8 mouse cellular contexts compared by ENCODE assay signal in the genomic region with DNA sequence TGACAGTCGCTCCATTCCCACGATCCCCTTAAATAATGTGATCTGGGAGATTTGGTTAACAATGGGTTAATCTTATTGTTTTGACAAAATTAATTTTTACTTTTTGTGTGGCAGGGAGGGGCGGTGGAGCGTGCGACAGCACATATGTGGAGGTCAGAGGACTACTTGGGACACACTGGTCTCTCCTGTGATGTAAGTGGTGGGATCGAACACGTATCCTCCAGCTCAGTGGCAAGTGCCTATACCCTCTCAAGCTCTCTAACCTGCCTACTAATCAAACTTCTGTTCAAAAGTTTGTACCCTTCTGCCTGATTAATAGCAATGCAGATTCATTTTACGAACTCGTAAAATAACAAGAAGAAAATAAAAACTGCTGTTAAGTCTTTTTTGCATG. TPM values are rescaled to one million over a fixed set of nuclear protein-coding genes. Genes with fewer than 3 reads are reported as not detected.
DNase-seq lines count a peak whose midpoint lies in the region; ATAC-seq and TF ChIP-seq lines count a peak whose summit lies in the region.

No protein-coding gene starts in this region.

- WGBS in heart, embryonic 13.5 days, result 11% methylated on average over 9 of the region's 9 CpGs
- 11% methylated on average over 9 of the region's 9 CpGs for WGBS in forebrain, postnatal 0 days
- WGBS in liver, postnatal 0 days (ENCODE audit: insufficient replicate concordance), result 12% methylated on average over 9 of the region's 9 CpGs

- peaks cover 18% of the 10 kb centered on the region for H3K4me1 ChIP-seq in heart, embryonic 13.5 days
- peaks cover 0 to 3% of the 10 kb centered on the region in 2 experiments; a peak in 1 of 4 replicates for H3K4me1 ChIP-seq in ES-E14 (ENCODE audit: control insufficient read depth in 2 of 2, insufficient read depth in 2 of 2, low read length in 2 of 2, poor library complexity in 1 of 2)
- H3K4me1 ChIP-seq in forebrain, postnatal 0 days (ENCODE audit: insufficient read depth), result peaks cover 9% of the 10 kb centered on the region
- H3K4me1 ChIP-seq in liver, postnatal 0 days (ENCODE audit: insufficient read depth), result peaks cover 8% of the 10 kb centered on the region

- TF ChIP-seq CTCF in forebrain, postnatal 0 days (IDR thresholded peaks at IDR 0.05; ENCODE audit: low read depth), result no peak
- no peak for TF ChIP-seq CTCF in liver, postnatal 0 days (IDR thresholded peaks at IDR 0.05; ENCODE audit: low read depth)

- no peak overlapping the region for H3K27ac ChIP-seq in heart, embryonic 13.5 days (replicated peaks)
- no peak overlapping the region for H3K27ac ChIP-seq in ES-E14 (ENCODE audit: insufficient read depth, low read depth, low read length, poor library complexity, severe bottlenecking)
- H3K27ac ChIP-seq in forebrain, postnatal 0 days (ENCODE audit: low read depth, low read length), result peak overlapping the region; percentile 75
- no peak overlapping the region for H3K27ac ChIP-seq in liver, postnatal 0 days (ENCODE audit: low read depth)

- peak overlapping the region; percentile 93 for H3K9ac ChIP-seq in heart, embryonic 13.5 days
- peak overlapping the region; percentile 71 for H3K9ac ChIP-seq in ES-E14 (ENCODE audit: insufficient read depth, low read depth, low read length, poor library complexity, severe bottlenecking)
- H3K9ac ChIP-seq in forebrain, postnatal 0 days, result peak overlapping the region; percentile 91
- H3K9ac ChIP-seq in liver, postnatal 0 days (replicated peaks), result peak overlapping the region; percentile 82

- no peaks in the 10 kb centered on the region for H3K27me3 ChIP-seq in heart, embryonic 13.5 days (replicated peaks)
- no peaks in the 10 kb centered on the region for H3K27me3 ChIP-seq in forebrain, postnatal 0 days (ENCODE audit: insufficient read depth, low read length)
- H3K27me3 ChIP-seq in liver, postnatal 0 days (ENCODE audit: insufficient read depth, low read length), result no peaks in the 10 kb centered on the region

- DNase-seq in heart, adult 18-20 months, result no peak
- DNase-seq in ES-E14 (ENCODE audit: low read depth, low spot score), result no peak
- DNase-seq in forebrain, postnatal 0 days, result no peak
- no peak for DNase-seq in liver, postnatal 0 days
- no peak for DNase-seq in layer of hippocampus, postnatal 25 days (ENCODE audit: extremely low spot score in 1 of 2, low spot score in 1 of 2)
- DNase-seq in thymus, postnatal 25 days, result no peak
- DNase-seq in left cerebral cortex, adult 18-20 months (ENCODE audit: low spot score in 2 of 2), result no peak

- peaks cover 30% of the 10 kb centered on the region for H3K36me3 ChIP-seq in heart, embryonic 13.5 days
- H3K36me3 ChIP-seq in ES-E14 (ENCODE audit: control insufficient read depth, insufficient read depth, low read length, poor library complexity, severe bottlenecking), result peaks cover 8% of the 10 kb centered on the region; the same call in 1 of the 2 replicates
- H3K36me3 ChIP-seq in forebrain, postnatal 0 days (ENCODE audit: insufficient read depth), result peaks cover 16% of the 10 kb centered on the region
- H3K36me3 ChIP-seq in liver, postnatal 0 days (replicated peaks; ENCODE audit: insufficient read depth, low read length), result peaks cover 10% of the 10 kb centered on the region

- TF ChIP-seq EP300 in liver, postnatal 0 days (IDR thresholded peaks at IDR 0.05; ENCODE audit: low read depth), result no peak

- peak overlapping the region; percentile 76 for H3K4me2 ChIP-seq in heart, embryonic 13.5 days
- peak overlapping the region; percentile 66 for H3K4me2 ChIP-seq in forebrain, postnatal 0 days (ENCODE audit: low read depth)
- peak overlapping the region; percentile 84 for H3K4me2 ChIP-seq in liver, postnatal 0 days (ENCODE audit: low read depth, low read length)

- no peaks in the 10 kb centered on the region for H3K9me3 ChIP-seq in heart, embryonic 13.5 days
- no peaks in the 10 kb centered on the region for H3K9me3 ChIP-seq in ES-E14 (ENCODE audit: control insufficient read depth, insufficient read depth, low read depth, low read length)
- no peaks in the 10 kb centered on the region for H3K9me3 ChIP-seq in forebrain, postnatal 0 days (ENCODE audit: low read length)
- H3K9me3 ChIP-seq in liver, postnatal 0 days (ENCODE audit: low read length), result no peaks in the 10 kb centered on the region

- ATAC-seq in heart, embryonic 13.5 days (ENCODE audit: extremely low read depth, insufficient number of reproducible peaks, low FRiP score, low TSS enrichment), result no peak
- peak; percentile 16 for ATAC-seq in forebrain, postnatal 0 days
- peak; percentile 38 for ATAC-seq in liver, postnatal 0 days

- in situ Hi-C loops in ES-E14 (cut with MboI; ENCODE audit: low sequenced_read_pairs in 2 of 2, unreplicated experiment in 2 of 2), result loop anchor here (10.0 kb wide), 2 partner anchors 283 to 463 kb away; no protein-coding TSS in a partner anchor

- H3K4me3 ChIP-seq in heart, embryonic 13.5 days, result peak overlapping the region; percentile 96
- H3K4me3 ChIP-seq in ES-E14 (ENCODE audit: insufficient read depth in 1 of 2, low read depth in 1 of 2, low read length in 2 of 2, poor library complexity in 1 of 2, severe bottlenecking in 1 of 2), result peak overlapping the region; percentile 88 to 97
- H3K4me3 ChIP-seq in forebrain, postnatal 0 days (ENCODE audit: low read depth, low read length), result peak overlapping the region; percentile 80
- peak overlapping the region; percentile 84 for H3K4me3 ChIP-seq in liver, postnatal 0 days (ENCODE audit: low read depth, low read length)

TF ChIP-seq in ES-E14, 5 proteins besides CTCF, POLR2A, EP300 and RAD21:
- TF ChIP-seq ZC3H11A (IDR thresholded peaks at IDR 0.05; ENCODE audit: borderline replicate concordance, low read depth, low read length) (no peak), MAFK (IDR thresholded peaks at IDR 0.05; ENCODE audit: insufficient read depth, low read depth, low read length) (no peak), HCFC1 (IDR thresholded peaks at IDR 0.05; ENCODE audit: borderline replicate concordance, insufficient read depth, low read length) (no peak), ZNF384 (IDR thresholded peaks at IDR 0.05; ENCODE audit: low read depth, low read length) (no peak), CHD2 (IDR thresholded peaks at IDR 0.05; ENCODE audit: low read depth, low read length) (no peak)

RNA-seq across cellular contexts. Expression of a gene that starts 0.5 kb away (rescaled TPM):
- polyA plus RNA-seq in heart, embryonic 13.5 days (2015; fragmentation: Nextera tagmentation; extraction: Ambion mirVana), result 68.0 and 75.9 TPM in 2 replicates
- 100 to 1,000 TPM; 134 to 154 TPM for total RNA-seq in heart, adult 18-20 months (2021)
- 52.5 and 72.3 TPM in 2 replicates for total RNA-seq in ES-E14 (2012; rRNA removed)
- total RNA-seq in forebrain, postnatal 0 days (2014; rRNA removed), result 123 and 131 TPM in 2 replicates
- polyA plus RNA-seq in forebrain, postnatal 0 days (2015; fragmentation: Nextera tagmentation; extraction: Ambion mirVana), result 147 and 160 TPM in 2 replicates
- polyA plus RNA-seq in liver, postnatal 0 days (2015; fragmentation: Nextera tagmentation; extraction: Ambion mirVana), result 13.8 and 16.6 TPM in 2 replicates
- 100 to 1,000 TPM in 1 of 2 experiments, 10 to 100 TPM in 1; 88.3 to 105 TPM for total RNA-seq in layer of hippocampus, postnatal 25 days (2021)
- total RNA-seq in left cerebral cortex, adult 18-20 months (2021), result 100 to 1,000 TPM; 107 to 108 TPM
